Mouse (Mus musculus) neural tube, postnatal 0 days (tissue): ENCODE measurements around the gene Kidins220. TPM values are rescaled to one million over a fixed set of nuclear protein-coding genes. Genes with fewer than 3 reads are reported as not detected.

Experiments
- polyA plus RNA-seq: library from polyadenylated mRNA; unstranded; fragments of >200 nt; fragmentation: Nextera tagmentation; extraction: Ambion mirVana; gene quantifications from 2 replicates; pipeline ENCODE4 v1.2.1, GENCODE M21; 2015

Kidins220 gene
- polyA plus RNA-seq, result 53.8 and 70.6 TPM in 2 replicates

GRCm38 (mm10) chr12:24974446-24975114 lies at the start of gene Kidins220:
Gene Kidins220, plus strand, starts transcription at chr12:24974925.

GRCm38 (mm10) chr12:25097052-25097209 lies 122.2 kb downstream of the Kidins220 start, which contains the start of gene Id2:
Gene Id2, minus strand, starts transcription at chr12:25097140.

Other genes with a start within 250 kb of the Kidins220 start
- 72.4 and 76.5 TPM in 2 replicates for gene Mboat2, start 144.0 kb upstream of the Kidins220 start, polyA plus RNA-seq
- 317 and 345 TPM in 2 replicates for gene Id2, start 122.2 kb downstream of the Kidins220 start, polyA plus RNA-seq